Mouse (Mus musculus) lung, postnatal 0 days (tissue): ENCODE data around the gene Trip10.

Experiments used
- CTCF ChIP-seq: IDR thresholded peaks from 2 replicates; pipeline ENCODE4 v1.5.1; 2016; ENCODE audit warnings: antibody characterized with exemption, mild to moderate bottlenecking
- EP300 ChIP-seq: IDR thresholded peaks from 2 replicates; pipeline ENCODE4 v1.6.1; 2016; ENCODE audit warnings: antibody characterized with exemption, mild to moderate bottlenecking, control low read depth

DNA sequence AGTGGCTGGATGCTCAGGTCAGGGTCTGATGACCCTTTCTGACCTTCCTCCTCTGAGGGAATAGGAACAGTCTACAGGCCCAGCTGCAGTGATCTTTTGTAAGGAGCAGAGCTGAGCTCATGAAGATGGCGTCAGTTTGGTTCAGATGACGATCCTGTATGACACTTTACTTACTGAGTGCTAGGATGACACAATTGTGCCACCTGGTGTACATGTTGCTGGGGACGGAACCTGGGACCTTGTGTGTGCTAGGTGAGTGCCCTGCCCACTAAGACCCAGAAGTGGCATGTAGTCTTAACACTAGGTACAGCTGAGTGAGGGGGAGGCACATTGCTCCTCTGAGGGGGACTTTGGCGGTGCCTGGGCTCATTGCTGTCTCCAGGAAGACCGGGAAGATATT, 34.7 kb downstream of the Trip10 start:
- TF ChIP-seq CTCF (no peak), EP300 (no peak)
